Mouse (Mus musculus) heart, adult 8-10 months (tissue): ENCODE data around the gene Olfr462. TPM values are rescaled to one million over a fixed set of nuclear protein-coding genes. Genes with fewer than 3 reads are reported as not detected.
"Not testable (repeated sequence)": the region's sequence is repeated elsewhere in the genome, so short reads cannot be mapped to it uniquely, and the experiment has no call there.

Source experiments
- DNase-seq: peaks from one replicate; pipeline ENCODE4 v3.0.0; 2022; ENCODE audit warnings: low spot score
- total RNA-seq, 4 experiments: library from RNA; stranded (reverse); gene quantifications; 2 replicates each; pipeline ENCODE4 v1.2.4; 2022

The Olfr462 gene
- not detected for total RNA-seq

GRCm38 (mm10) chr11:87892168-87892567 is at the start of gene Olfr462:
Olfr462 (minus strand) TSS chr11:87892268.
- no peak for DNase-seq

- no peak for DNase-seq
Measured at GRCm38 (mm10) chr11:87935467-87935866, 43.4 kb upstream of the Olfr462 start.

GRCm38 (mm10) chr11:87933731-87934130 is 41.7 kb upstream of the Olfr462 start:
- no peak for DNase-seq

- DNase-seq: no peak
Measured at GRCm38 (mm10) chr11:87930348-87930747, 38.3 kb upstream of the Olfr462 start.

- DNase-seq: no peak
Measured at GRCm38 (mm10) chr11:87920966-87921365, 28.9 kb upstream of the Olfr462 start, which contains the start of gene Olfr464. Olfr464 (minus strand) TSS chr11:87920967.

GRCm38 (mm10) chr11:87920301-87920700 is 28.2 kb upstream of the Olfr462 start:
- DNase-seq: no peak

- DNase-seq: no peak
Measured at GRCm38 (mm10) chr11:87916005-87916404, 23.9 kb upstream of the Olfr462 start.

- DNase-seq: no peak
Measured at GRCm38 (mm10) chr11:87904331-87904730, 12.3 kb upstream of the Olfr462 start.

- DNase-seq: no peak
Measured at GRCm38 (mm10) chr11:87897287-87897686, 5.2 kb upstream of the Olfr462 start, which contains the start of gene Olfr463. Olfr463 (minus strand) TSS chr11:87897387.

GRCm38 (mm10) chr11:87884856-87885255 is 7.2 kb downstream of the Olfr462 start:
- DNase-seq: no peak

GRCm38 (mm10) chr11:87883493-87883892 is 8.6 kb downstream of the Olfr462 start:
- DNase-seq: no peak

GRCm38 (mm10) chr11:87881714-87882113 is 10.4 kb downstream of the Olfr462 start:
- DNase-seq: no peak

GRCm38 (mm10) chr11:87879826-87880225 is 12.2 kb downstream of the Olfr462 start:
- DNase-seq: no peak

GRCm38 (mm10) chr11:87875436-87875835 is 16.6 kb downstream of the Olfr462 start, which contains the start of gene Epx:
Epx (minus strand) TSS chr11:87875536.
- no peak for DNase-seq

- DNase-seq: no peak
Measured at GRCm38 (mm10) chr11:87871766-87872165, 20.3 kb downstream of the Olfr462 start.

GRCm38 (mm10) chr11:87870096-87870495 is 22.0 kb downstream of the Olfr462 start:
- no peak for DNase-seq

GRCm38 (mm10) chr11:87866891-87867290 is 25.2 kb downstream of the Olfr462 start:
- DNase-seq: not testable (repeated sequence)

GRCm38 (mm10) chr11:87862805-87863204 is 29.3 kb downstream of the Olfr462 start:
- DNase-seq: no peak

- DNase-seq: no peak
Measured at GRCm38 (mm10) chr11:87860426-87860825, 31.6 kb downstream of the Olfr462 start.

GRCm38 (mm10) chr11:87859273-87859672 is 32.8 kb downstream of the Olfr462 start:
- DNase-seq: no peak

- no peak for DNase-seq
Measured at GRCm38 (mm10) chr11:87854550-87854949, 37.5 kb downstream of the Olfr462 start.

GRCm38 (mm10) chr11:87853597-87853954 is 38.5 kb downstream of the Olfr462 start:
- DNase-seq: no peak

- peak; percentile 86 for DNase-seq
Measured at GRCm38 (mm10) chr11:87852690-87853596, 39.1 kb downstream of the Olfr462 start, which contains the start of gene Mks1. Mks1 (plus strand) TSS chr11:87853215.
